Comparison of ENCODE assay signal across 10 mouse cellular contexts in the genomic region with DNA sequence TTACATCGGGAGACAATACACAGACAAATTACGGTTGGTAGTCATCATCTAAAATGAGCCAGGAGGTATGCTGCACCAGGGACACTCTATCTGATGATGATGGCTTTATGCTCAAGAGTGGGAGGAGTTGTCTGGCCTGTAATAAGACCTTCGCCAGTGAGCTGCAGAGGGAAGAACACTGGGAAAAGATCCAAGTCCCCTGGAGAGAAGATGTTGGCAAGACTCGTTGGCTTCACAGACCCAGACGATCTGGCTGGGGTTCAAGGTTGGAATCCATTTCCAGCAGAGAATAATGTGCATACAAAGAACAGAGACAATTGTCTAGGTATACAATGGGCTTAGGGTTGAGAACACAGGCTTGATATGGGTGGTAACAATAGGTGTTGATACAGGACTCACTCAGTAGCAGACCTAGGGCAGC. TPM values are rescaled to one million over a fixed set of nuclear protein-coding genes. Genes with fewer than 3 reads are reported as not detected.
DNase-seq lines count a peak whose midpoint lies in the region; ATAC-seq and TF ChIP-seq lines count a peak whose summit lies in the region.
"Had no signal": no experiment of that assay in that cellular context is flagged by ENCODE, and none has a peak within 500 bp of the region (broad histone marks: within the 10 kb centered on the region; RNA-seq: fewer than 3 reads in every experiment).

No protein-coding gene starts in this region.

- H3K27me3 ChIP-seq in midbrain, postnatal 0 days (ENCODE audit: insufficient read depth, low read length): no peaks in the 10 kb centered on the region
- H3K27me3 ChIP-seq in midbrain, embryonic 10.5 days (ENCODE audit: low read depth, poor library complexity, severe bottlenecking): no peaks in the 10 kb centered on the region
- H3K27me3 ChIP-seq in embryonic facial prominence, embryonic 15.5 days: no peaks in the 10 kb centered on the region
- H3K27me3 ChIP-seq: midbrain, embryonic 12.5 days had no signal

- H3K9me3 ChIP-seq in midbrain, postnatal 0 days (ENCODE audit: low read length): no peaks in the 10 kb centered on the region
- no peaks in the 10 kb centered on the region for H3K9me3 ChIP-seq in midbrain, embryonic 10.5 days (replicated peaks)
- no peaks in the 10 kb centered on the region for H3K9me3 ChIP-seq in embryonic facial prominence, embryonic 15.5 days (replicated peaks)
- H3K9me3 ChIP-seq: midbrain, embryonic 12.5 days had no signal

- H3K4me3 ChIP-seq in midbrain, postnatal 0 days (ENCODE audit: low read depth, low read length): no peak overlapping the region
- H3K4me3 ChIP-seq in midbrain, embryonic 10.5 days: no peak overlapping the region
- no peak overlapping the region for H3K4me3 ChIP-seq in embryonic facial prominence, embryonic 15.5 days (replicated peaks)
- H3K4me3 ChIP-seq: midbrain, embryonic 12.5 days had no signal

- peak; percentile 14 for DNase-seq in gastrocnemius, postnatal 25 days
- no peak for DNase-seq in gastrocnemius, adult 18-20 months (ENCODE audit: low spot score)
- peak; percentile 89 for DNase-seq in midbrain, postnatal 0 days (ENCODE audit: low spot score)
- DNase-seq in midbrain, embryonic 10.5 days (ENCODE audit: low spot score): no peak
- peak; percentile 32 for DNase-seq in ovary, postnatal 14 days (ENCODE audit: low spot score)
- DNase-seq in spleen, adult 18-20 months: no peak
- no peak for DNase-seq in spleen, postnatal 36 days (ENCODE audit: low spot score in 2 of 2)

- H3K36me3 ChIP-seq in midbrain, postnatal 0 days (ENCODE audit: insufficient read depth, low read length): no peaks in the 10 kb centered on the region
- no peaks in the 10 kb centered on the region for H3K36me3 ChIP-seq in midbrain, embryonic 10.5 days
- H3K36me3 ChIP-seq in embryonic facial prominence, embryonic 15.5 days: no peaks in the 10 kb centered on the region
- H3K36me3 ChIP-seq: midbrain, embryonic 12.5 days had no signal

- 56% methylated on average over 5 of the region's 5 CpGs for WGBS in midbrain, postnatal 0 days
- WGBS in midbrain, embryonic 10.5 days: 87% methylated on average over 5 of the region's 5 CpGs
- 30% methylated on average over 5 of the region's 5 CpGs for WGBS in embryonic facial prominence, embryonic 15.5 days

- no peak overlapping the region for H3K4me2 ChIP-seq in midbrain, postnatal 0 days (ENCODE audit: low read depth, low read length, poor library complexity, severe bottlenecking)
- H3K4me2 ChIP-seq in embryonic facial prominence, embryonic 15.5 days (replicated peaks): no peak overlapping the region
- H3K4me2 ChIP-seq: midbrain, embryonic 12.5 days had no signal

- no peak overlapping the region for H3K9ac ChIP-seq in midbrain, postnatal 0 days (replicated peaks; ENCODE audit: low read length, poor library complexity, severe bottlenecking)
- H3K9ac ChIP-seq in embryonic facial prominence, embryonic 15.5 days: no peak overlapping the region
- H3K9ac ChIP-seq: midbrain, embryonic 12.5 days had no signal

- H3K4me1 ChIP-seq in midbrain, postnatal 0 days (ENCODE audit: insufficient read depth, low read length): peaks cover 5% of the 10 kb centered on the region; the same call in 1 of the 2 replicates
- H3K4me1 ChIP-seq in midbrain, embryonic 10.5 days: no peaks in the 10 kb centered on the region
- 0 out of 2 replicates have a peak, but pooled peaks cover 3% of the 10 kb centered on the region for H3K4me1 ChIP-seq in embryonic facial prominence, embryonic 15.5 days
- H3K4me1 ChIP-seq: midbrain, embryonic 12.5 days had no signal

- H3K27ac ChIP-seq in midbrain, postnatal 0 days (ENCODE audit: low read depth, low read length): no peak overlapping the region
- H3K27ac ChIP-seq in midbrain, embryonic 10.5 days (replicated peaks): no peak overlapping the region
- no peak overlapping the region for H3K27ac ChIP-seq in embryonic facial prominence, embryonic 15.5 days (replicated peaks)
- H3K27ac ChIP-seq: kidney, postnatal 0 days; midbrain, embryonic 12.5 days had no signal

- ATAC-seq in midbrain, postnatal 0 days (ENCODE audit: low FRiP score): no peak; the same call in 1 of the 2 replicates
- ATAC-seq in embryonic facial prominence, embryonic 15.5 days (ENCODE audit: insufficient number of reproducible peaks, low FRiP score, low TSS enrichment, low read depth): 0 out of 2 replicates have a peak, but pooled peaks have one; percentile 60

- TF ChIP-seq CTCF in midbrain, postnatal 0 days (IDR thresholded peaks at IDR 0.05): no peak

RNA-seq across cellular contexts. Expression of a gene that starts 17.1 kb away (rescaled TPM):
- 1 to 10 TPM in 1 of 2 experiments, under 1 TPM in 1; 0.87 to 1.4 TPM for total RNA-seq in gastrocnemius, postnatal 25 days (2021)
- under 1 TPM; 0.50 to 0.88 TPM for total RNA-seq in gastrocnemius, adult 18-20 months (2021)
- total RNA-seq in midbrain, postnatal 0 days (2014; rRNA removed): 304 and 386 TPM in 2 replicates
- 189 and 206 TPM in 2 replicates for polyA plus RNA-seq in midbrain, postnatal 0 days (2015; fragmentation: Nextera tagmentation; extraction: Ambion mirVana)
- 17.8 and 21.0 TPM in 2 replicates for polyA plus RNA-seq in midbrain, embryonic 10.5 days (2016; fragmentation: Nextera tagmentation; extraction: Ambion mirVana)
- polyA plus RNA-seq in embryonic facial prominence, embryonic 15.5 days (2015; fragmentation: Nextera tagmentation; extraction: Ambion mirVana): 8.0 and 8.4 TPM in 2 replicates

Comparison
In these comparisons a context has a peak if more than half of its experiments do, and no peak if none do; other contexts are left out.
1. DNase-seq: peak in gastrocnemius, postnatal 25 days (single experiment), midbrain, postnatal 0 days (single experiment) and ovary, postnatal 14 days (single experiment); none in gastrocnemius, adult 18-20 months (single experiment), midbrain, embryonic 10.5 days (single experiment), spleen, adult 18-20 months (0 of 2) and spleen, postnatal 36 days (0 of 2).
2. RNA of a gene that starts 17.1 kb away (total RNA-seq): 304 to 386 TPM in midbrain, postnatal 0 days; 0.87 to 1.4 TPM in gastrocnemius, postnatal 25 days and 0.50 to 0.88 TPM in gastrocnemius, adult 18-20 months; every median in the first group is over 100 times any median in the second.